Mouse (Mus musculus) adipocyte (in vitro differentiated cells): Measurements from ENCODE around the gene Raet1e.
"Not testable (repeated sequence)": the region's sequence is repeated elsewhere in the genome, so short reads cannot be mapped to it uniquely, and the experiment has no call there.

Source experiments
- DNase-seq: peaks from one replicate; pipeline ENCODE4 v3.0.0-alpha.2; 2016; ENCODE audit warnings: low spot score

Gene Raet1e

DNA sequence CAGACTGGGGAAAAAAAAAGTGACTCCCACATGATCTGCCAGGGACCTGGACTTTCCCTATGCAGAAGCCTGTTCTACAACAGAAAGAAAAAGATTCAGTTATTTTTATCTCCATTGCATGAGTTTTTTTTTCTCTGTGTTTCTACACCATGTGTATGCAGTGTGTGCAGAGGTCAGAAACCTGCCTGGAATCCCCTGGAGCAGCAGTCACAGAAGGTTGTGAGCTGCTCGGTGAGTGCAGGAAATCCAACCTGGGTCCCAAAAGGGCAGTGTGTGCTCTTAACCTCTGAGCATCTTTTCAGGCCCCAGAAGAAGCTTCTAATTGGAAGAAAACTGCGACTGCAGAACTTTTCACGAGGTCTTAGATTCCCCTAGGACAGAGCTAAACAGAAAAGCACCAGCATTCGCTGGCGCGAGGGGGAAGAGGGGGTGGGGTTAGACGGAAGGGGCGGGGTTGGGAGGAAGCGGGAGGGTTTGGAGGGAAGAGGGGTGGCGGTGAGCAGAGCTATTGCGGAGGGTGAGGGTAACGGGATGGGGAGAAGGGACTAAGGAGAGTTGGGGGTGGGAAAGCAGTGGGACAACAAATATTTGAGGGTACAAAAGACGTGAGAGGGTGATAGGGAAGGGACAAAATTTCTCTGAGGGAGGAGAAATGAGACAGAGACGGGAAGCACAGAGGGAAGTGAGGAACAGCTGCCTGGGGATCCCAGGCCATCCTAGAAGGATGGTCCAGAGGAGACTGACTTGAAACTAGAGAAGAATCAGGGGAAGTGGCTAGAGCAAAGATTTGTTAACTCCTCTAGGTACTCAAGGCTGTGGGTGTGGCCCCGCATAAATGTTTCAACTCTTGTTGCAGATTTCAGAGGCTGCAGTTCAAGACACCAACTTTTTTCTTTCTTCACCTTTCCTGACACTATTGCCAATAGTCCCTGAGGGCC, 203.3 kb downstream of the Raet1e start:
- not testable (repeated sequence) for DNase-seq

GRCm38 (mm10) chr10:22362466-22362865, 204.1 kb downstream of the Raet1e start:
- not testable (repeated sequence) for DNase-seq

- not testable (repeated sequence) for DNase-seq
Measured at GRCm38 (mm10) chr10:22364915-22365314, 206.5 kb downstream of the Raet1e start.

DNA sequence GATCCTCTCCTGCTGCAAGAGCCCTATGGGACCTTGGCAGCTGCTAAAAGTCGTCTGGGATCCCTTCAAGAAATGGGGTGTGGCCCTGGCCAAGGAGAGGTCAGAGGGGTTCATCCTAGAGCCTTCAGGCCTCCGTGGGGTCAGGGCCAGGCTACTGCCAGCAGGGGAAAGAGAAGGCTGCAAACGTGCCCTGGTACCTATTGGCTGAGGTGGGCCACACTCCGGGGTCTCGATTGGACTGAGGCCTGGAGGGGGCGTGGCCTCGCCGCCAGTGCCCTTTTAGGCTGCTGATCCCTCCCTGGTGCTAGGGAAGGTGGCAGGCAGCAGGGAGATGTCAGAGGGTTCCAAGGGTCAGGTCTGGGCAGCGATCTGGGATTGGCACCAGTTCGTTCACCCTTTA, 222.9 kb downstream of the Raet1e start:
- not testable (repeated sequence) for DNase-seq

- not testable (repeated sequence) for DNase-seq
Measured at GRCm38 (mm10) chr10:22390146-22390545, 231.8 kb downstream of the Raet1e start.

- DNase-seq: not testable (repeated sequence)
Measured at GRCm38 (mm10) chr10:22391616-22392015, 233.2 kb downstream of the Raet1e start.

- not testable (repeated sequence) for DNase-seq
Measured at GRCm38 (mm10) chr10:22393028-22393824, 234.9 kb downstream of the Raet1e start.

DNA sequence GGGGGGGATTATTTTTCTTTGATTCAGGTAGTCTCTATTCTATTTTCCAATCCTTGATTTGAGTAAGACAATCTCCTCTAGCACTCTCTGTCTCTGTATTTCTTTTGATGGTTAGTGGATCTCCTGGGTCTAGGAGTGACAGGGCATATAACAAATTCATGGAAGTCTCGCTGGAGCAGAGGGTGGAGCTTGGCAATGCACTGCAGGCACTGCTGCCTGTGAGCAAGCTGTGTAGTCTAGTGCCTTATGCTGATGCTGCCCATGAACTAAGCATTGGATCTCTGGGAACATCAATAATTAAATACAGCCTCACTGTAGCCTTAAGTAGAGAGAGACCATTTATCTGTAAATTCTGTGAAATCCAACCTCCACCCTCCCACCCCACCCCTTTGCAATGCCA, 238.3 kb downstream of the Raet1e start:
- DNase-seq: not testable (repeated sequence)

DNA sequence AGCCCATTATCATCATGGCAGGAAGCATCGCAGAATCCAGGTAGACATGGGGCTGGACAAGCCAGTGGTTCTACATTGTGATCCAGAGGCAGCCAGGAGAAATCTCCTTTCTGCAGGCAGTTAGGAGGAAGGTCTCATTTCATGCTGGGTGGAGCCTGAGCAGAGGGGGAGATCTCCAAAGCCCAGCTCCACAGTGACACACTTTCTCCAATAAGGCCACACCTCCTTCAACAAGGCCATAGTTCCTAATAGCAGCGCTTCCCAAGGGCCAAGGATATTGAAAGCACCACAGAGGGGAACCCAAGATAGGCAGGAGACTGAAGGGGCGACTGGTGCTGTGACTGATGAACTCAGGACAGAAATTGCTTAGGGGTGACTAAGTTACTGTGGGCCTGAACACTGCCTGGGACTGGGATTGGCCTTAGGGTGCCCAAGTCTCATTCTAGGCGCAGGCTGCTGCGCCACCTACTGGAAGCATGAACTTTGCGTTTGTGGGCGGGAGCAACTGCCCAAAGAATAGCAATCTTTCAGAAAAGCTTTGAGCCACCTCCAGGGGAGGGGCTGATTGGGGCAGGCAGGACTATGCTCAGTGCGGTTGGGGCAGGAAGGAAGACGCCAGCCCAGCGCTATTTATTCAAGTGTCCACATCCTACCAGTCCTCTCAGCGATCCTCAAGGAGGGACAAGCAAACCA, 244.0 kb downstream of the Raet1e start:
- DNase-seq: peak; percentile 49

GRCm38 (mm10) chr10:22413702-22414494, 255.5 kb downstream of the Raet1e start:
- DNase-seq: not testable (repeated sequence)
